Mouse (Mus musculus) limb, embryonic 14.5 days (tissue): ENCODE measurements around the gene Impg2. TPM values are rescaled to one million over a fixed set of nuclear protein-coding genes. Genes with fewer than 3 reads are reported as not detected.

ENCODE experiments used
- ATAC-seq: fragments of 200-750 bp; cut with Nextera tagmentation; 2 replicates; pipeline ENCODE4 v1.8.0; 2017; ENCODE audit warnings: low read depth, moderate number of reproducible peaks, moderate TSS enrichment; ENCODE audit not compliant: low FRiP score
- DNase-seq: peaks from one replicate; pipeline ENCODE4 v3.0.0-alpha.2; 2015; ENCODE audit warnings: low spot score
- H3K27ac ChIP-seq: fragments of 300-500 bp; sonication (generic); replicated peaks from 2 replicates; pipeline ENCODE4 v1.5.1; 2014; ENCODE audit warnings: low read depth, mild to moderate bottlenecking, low read length, moderate library complexity, mixed read lengths
- H3K27me3 ChIP-seq: fragments of 300-500 bp; sonication (generic); 2 replicates; pipeline ENCODE4 v1.6.1; 2014; ENCODE audit warnings: low read length, mixed read lengths; ENCODE audit not compliant: control insufficient read depth, insufficient read depth
- H3K36me3 ChIP-seq: fragments of 300-500 bp; sonication (generic); 2 replicates; pipeline ENCODE4 v1.6.1; 2014; ENCODE audit warnings: mild to moderate bottlenecking, low read length, moderate library complexity, mixed read lengths; ENCODE audit not compliant: control insufficient read depth, insufficient read depth
- H3K4me1 ChIP-seq: fragments of 300-500 bp; sonication (generic); 2 replicates; pipeline ENCODE4 v1.6.1; 2014; ENCODE audit warnings: antibody characterized with exemption, low read length, mixed read lengths; ENCODE audit not compliant: control insufficient read depth, insufficient read depth
- H3K4me2 ChIP-seq: fragments of 300-500 bp; sonication (generic); replicated peaks from 2 replicates; pipeline ENCODE4 v1.6.1; 2014; ENCODE audit warnings: low read depth, mild to moderate bottlenecking, low read length, moderate library complexity; ENCODE audit not compliant: severe bottlenecking
- H3K4me3 ChIP-seq: fragments of 300-500 bp; sonication (generic); replicated peaks from 2 replicates; pipeline ENCODE4 v1.5.1; 2014; ENCODE audit warnings: low read length
- H3K9ac ChIP-seq: fragments of 300-500 bp; sonication (generic); 2 replicates; pipeline ENCODE4 v1.6.1; 2014; ENCODE audit warnings: mild to moderate bottlenecking, low read depth, low read length, moderate library complexity; ENCODE audit not compliant: severe bottlenecking
- H3K9me3 ChIP-seq: fragments of 300-500 bp; sonication (generic); 2 replicates; pipeline ENCODE4 v1.6.1; 2016; ENCODE audit warnings: low read length; ENCODE audit not compliant: control insufficient read depth
- POLR2A ChIP-seq: fragments of 200-500 bp; IDR thresholded peaks from 2 replicates; pipeline ENCODE4 v1.8.0; 2012; ENCODE audit warnings: inconsistent platforms, mild to moderate bottlenecking, moderate library complexity, borderline replicate concordance; ENCODE audit not compliant: insufficient read depth, insufficient read length; ENCODE audit errors: extremely low read depth
- WGBS: fragments of 180-500 bp; shearing (Covaris S2); extraction: QIAGEN DNeasy Blood & Tissue Kit; methylation state at CpG from one replicate; pipeline ENCODE4 v1.1.7; 2014; 5-methylcytosine and 5-hydroxymethylcytosine counted together
- polyA plus RNA-seq, 2 experiments: library from polyadenylated mRNA; depleted of rRNA in 1 of 2; stranded (reverse) in 1 of 2; unstranded in 1 of 2; fragments of >200 nt; fragmentation: Nextera tagmentation in 1 of 2; extraction: Ambion mirVana in 1 of 2; gene quantifications; 2 replicates each; pipeline versions ENCODE4 v1.2.1 to v1.2.3; 2012 to 2014

Impg2 gene
- polyA plus RNA-seq, 2 experiments: 0.14 to 0.79 TPM

DNA sequence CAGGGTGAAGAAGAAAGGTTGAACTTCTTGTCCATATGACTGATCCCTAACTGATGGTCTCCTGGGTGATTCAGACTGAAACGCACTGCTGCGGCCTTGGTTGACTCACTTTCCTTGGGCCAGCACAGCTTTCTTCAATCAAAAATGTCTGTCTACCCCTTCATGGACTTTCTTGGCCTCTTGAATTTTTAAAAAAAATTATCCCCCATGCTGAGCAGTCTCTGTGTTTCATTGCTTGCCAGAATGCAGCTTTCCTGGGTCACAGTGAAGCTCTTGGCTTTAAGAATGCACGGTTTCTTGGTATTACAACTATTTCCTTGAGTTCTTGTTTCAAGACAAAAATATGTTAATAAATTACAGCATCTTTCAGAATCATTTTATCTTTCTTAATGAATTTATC lies 41.9 kb downstream of the Impg2 start:
- Histone ChIP-seq H3K27ac (no peak overlapping the region), H3K9ac (no peak overlapping the region), H3K4me1 (no peaks in the 10 kb centered on the region), H3K36me3 (no peaks in the 10 kb centered on the region), H3K9me3 (no peaks in the 10 kb centered on the region), H3K27me3 (no peaks in the 10 kb centered on the region), H3K4me3 (no peak overlapping the region), H3K4me2 (no peak overlapping the region)
- ATAC-seq (no peak), DNase-seq (no peak)
- no peak for TF ChIP-seq POLR2A
- whole genome bisulfite sequencing: 83% methylated on average over 3 of the region's 3 CpGs

DNA sequence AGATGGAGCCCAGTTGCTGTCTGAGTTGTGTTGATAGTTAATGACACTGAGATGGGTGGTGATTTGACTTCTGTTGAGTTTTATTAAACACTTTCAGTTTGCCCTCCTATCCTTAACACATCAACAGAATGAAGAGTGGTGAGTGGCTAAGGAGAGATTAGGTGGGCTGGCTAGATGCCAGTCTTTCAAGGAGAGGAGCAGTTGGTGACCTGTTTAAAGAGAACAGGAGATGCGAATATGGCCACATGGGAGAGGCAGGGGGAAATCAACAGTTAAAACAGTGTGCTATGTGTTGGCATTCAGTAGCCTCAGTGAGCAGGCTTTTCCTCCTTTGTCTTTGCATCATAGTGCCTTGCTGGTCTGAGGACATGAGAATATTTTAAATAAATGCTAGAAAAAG lies 69.8 kb downstream of the Impg2 start:
- H3K9me3 ChIP-seq: no peaks in the 10 kb centered on the region
- DNase-seq (no peak), ATAC-seq (no peak)
- no peaks in the 10 kb centered on the region for H3K36me3 ChIP-seq
- 63% methylated on average over 1 of the region's 1 CpGs for WGBS
- H3K4me2 ChIP-seq: no peak overlapping the region
- H3K4me1 ChIP-seq: no peaks in the 10 kb centered on the region
- H3K27ac ChIP-seq: no peak overlapping the region
- H3K27me3 ChIP-seq: no peaks in the 10 kb centered on the region
- no peak for TF ChIP-seq POLR2A
- no peak overlapping the region for H3K9ac ChIP-seq
- H3K4me3 ChIP-seq: no peak overlapping the region

DNA sequence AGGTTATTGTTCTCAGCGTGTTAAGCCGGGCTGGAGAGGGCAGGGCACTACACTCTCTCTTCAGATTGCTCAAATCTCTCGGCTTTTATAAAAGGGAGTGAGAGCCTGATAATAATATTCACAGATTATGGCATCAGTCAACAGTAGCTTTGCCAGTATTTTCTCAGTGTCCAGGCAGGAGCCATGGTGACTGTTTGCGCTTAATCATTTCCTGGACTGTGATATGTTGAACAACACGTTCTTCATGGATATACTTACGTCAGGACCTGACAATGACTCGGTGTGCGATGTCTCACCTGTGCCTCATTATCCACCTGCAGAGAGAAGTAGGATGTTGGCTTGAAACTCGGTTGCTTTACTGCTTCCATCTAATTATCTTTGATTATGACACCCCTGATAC lies 74.9 kb downstream of the Impg2 start:
- WGBS: 54% methylated on average over 9 of the region's 9 CpGs

DNA sequence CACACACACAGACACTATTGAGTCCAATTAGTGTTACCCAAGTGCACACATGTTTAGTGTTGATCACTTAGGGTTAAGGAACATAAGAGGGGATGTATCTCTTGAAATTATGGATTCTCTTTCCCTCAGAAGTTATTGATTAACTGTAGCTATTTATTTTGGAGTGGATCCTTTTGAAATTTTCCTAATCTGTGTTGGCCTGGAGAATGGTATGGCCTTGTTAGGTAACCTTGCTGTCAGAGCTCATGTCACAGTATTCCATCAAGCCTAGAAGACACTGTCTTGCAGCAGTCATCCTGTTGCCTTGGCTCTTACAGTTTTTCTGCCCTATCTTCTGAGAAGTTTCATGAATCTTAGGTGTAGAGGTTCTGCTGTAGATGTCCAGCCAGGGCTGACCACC lies 75.6 kb downstream of the Impg2 start:
- Histone ChIP-seq H3K27me3 (no peaks in the 10 kb centered on the region), H3K9me3 (no peaks in the 10 kb centered on the region), H3K9ac (no peak overlapping the region), H3K27ac (no peak overlapping the region), H3K4me1 (no peaks in the 10 kb centered on the region), H3K4me2 (no peak overlapping the region), H3K4me3 (no peak overlapping the region), H3K36me3 (no peaks in the 10 kb centered on the region)
- TF ChIP-seq POLR2A: no peak
- ATAC-seq (no peak), DNase-seq (no peak)

More for the DNA sequence above, 74.9 kb downstream of the Impg2 start:
- Histone ChIP-seq H3K36me3 (no peaks in the 10 kb centered on the region), H3K27me3 (no peaks in the 10 kb centered on the region), H3K4me3 (no peak overlapping the region), H3K9me3 (no peaks in the 10 kb centered on the region), H3K27ac (no peak overlapping the region), H3K4me1 (no peaks in the 10 kb centered on the region), H3K4me2 (no peak overlapping the region), H3K9ac (no peak overlapping the region)
- no peak for TF ChIP-seq POLR2A
- ATAC-seq (no peak), DNase-seq (no peak)

DNA sequence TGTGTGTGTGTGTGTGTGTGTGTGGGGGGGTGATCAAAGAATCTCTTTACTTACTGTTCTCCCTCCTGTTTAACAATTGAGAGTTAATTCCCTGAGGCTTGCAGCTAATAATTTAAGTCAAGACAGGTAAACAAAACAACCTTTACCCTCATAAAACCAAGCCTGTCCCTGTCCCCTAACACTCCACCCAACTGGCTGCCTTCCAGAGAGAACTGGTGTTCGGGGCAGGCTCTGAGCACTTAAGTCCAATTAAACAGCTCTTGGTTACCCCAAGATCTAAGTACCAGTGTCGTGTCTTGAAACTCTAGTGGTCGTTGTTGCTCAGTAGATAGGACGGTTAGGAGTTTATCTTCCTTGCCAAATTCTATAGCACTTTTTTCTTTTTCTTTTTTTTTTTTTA lies 77.2 kb downstream of the Impg2 start:
- Histone ChIP-seq H3K4me3 (no peak overlapping the region), H3K27me3 (no peaks in the 10 kb centered on the region), H3K9ac (no peak overlapping the region), H3K4me1 (no peaks in the 10 kb centered on the region), H3K4me2 (no peak overlapping the region), H3K36me3 (no peaks in the 10 kb centered on the region), H3K27ac (no peak overlapping the region), H3K9me3 (no peaks in the 10 kb centered on the region)
- ATAC-seq (no peak), DNase-seq (no peak)
- no peak for TF ChIP-seq POLR2A
- 39% methylated on average over 4 of the region's 4 CpGs for WGBS

DNA sequence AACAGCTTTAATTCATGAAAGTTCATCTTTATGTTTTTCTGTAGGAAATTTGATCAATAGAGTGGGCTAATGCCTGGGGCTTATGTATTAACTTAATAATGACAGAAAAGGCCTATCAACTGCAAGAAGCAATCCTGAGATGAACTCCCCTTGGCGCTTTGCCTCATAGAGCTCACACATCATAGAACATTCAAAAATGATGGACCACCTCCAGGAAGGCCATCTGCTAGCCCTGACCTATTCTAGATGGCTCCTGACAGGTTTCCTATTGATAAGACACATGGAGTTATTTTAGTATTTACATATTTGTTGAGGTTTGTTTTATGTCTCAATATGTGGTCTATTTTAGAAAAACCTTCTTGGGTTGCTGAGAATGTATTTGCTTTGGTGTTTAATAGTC lies 79.2 kb downstream of the Impg2 start:
- no peak for ATAC-seq
- TF ChIP-seq POLR2A: no peak
- Histone ChIP-seq H3K9ac (no peak overlapping the region), H3K4me1 (no peaks in the 10 kb centered on the region), H3K36me3 (no peaks in the 10 kb centered on the region), H3K4me2 (no peak overlapping the region), H3K4me3 (no peak overlapping the region), H3K9me3 (no peaks in the 10 kb centered on the region), H3K27ac (no peak overlapping the region), H3K27me3 (no peaks in the 10 kb centered on the region)
- WGBS: 87% methylated on average over 1 of the region's 1 CpGs
- no peak for DNase-seq
